Mouse (Mus musculus) small intestine, adult 2 months (tissue): ENCODE measurements around the gene Tpst1. TPM values are rescaled to one million over a fixed set of nuclear protein-coding genes. Genes with fewer than 3 reads are reported as not detected.
A peak's percentile ranks its signal among the peaks of the same experiment; 100 is the strongest.

ENCODE experiments used
- H3K27ac ChIP-seq: fragments of 200-500 bp; 2 replicates; pipeline ENCODE4 v1.5.1; 2012; ENCODE audit warnings: low read depth, low read length, control low read depth, inconsistent platforms; ENCODE audit not compliant: insufficient read depth
- H3K27me3 ChIP-seq: fragments of 200-500 bp; 2 replicates; pipeline ENCODE4 v1.6.1; 2012; ENCODE audit warnings: mild to moderate bottlenecking, moderate library complexity, low read length, inconsistent platforms; ENCODE audit not compliant: control insufficient read depth, insufficient read depth
- H3K36me3 ChIP-seq: fragments of 200-500 bp; 2 replicates; pipeline ENCODE4 v1.6.1; 2012; ENCODE audit warnings: mild to moderate bottlenecking, low read length, control low read depth, inconsistent platforms; ENCODE audit not compliant: control insufficient read depth, insufficient read depth
- H3K4me1 ChIP-seq: fragments of 200-500 bp; 2 replicates; pipeline ENCODE4 v1.6.1; 2012; ENCODE audit warnings: low read length, inconsistent platforms, mixed read lengths; ENCODE audit not compliant: control insufficient read depth, insufficient read depth, insufficient read length
- H3K4me3 ChIP-seq: fragments of 200-500 bp; 2 replicates; pipeline ENCODE4 v1.5.1; 2012; ENCODE audit warnings: low read depth, mild to moderate bottlenecking, control low read depth, inconsistent platforms, low read length, moderate library complexity
- CTCF ChIP-seq: fragments of 200-500 bp; IDR thresholded peaks from 2 replicates; pipeline ENCODE4 v1.5.1; 2012; ENCODE audit warnings: low read depth, mild to moderate bottlenecking, control low read depth, inconsistent platforms, low read length, moderate library complexity, mixed read lengths; ENCODE audit not compliant: insufficient replicate concordance, insufficient read length; ENCODE audit errors: extremely low read depth
- POLR2A ChIP-seq: fragments of 200-500 bp; IDR thresholded peaks from 2 replicates; pipeline ENCODE4 v1.6.1; 2012; ENCODE audit warnings: low read depth, mild to moderate bottlenecking, control low read depth, inconsistent platforms, low read length, moderate library complexity
- WGBS: fragments of 180-500 bp; shearing (Covaris S2); methylation state at CpG from one replicate; pipeline ENCODE4 v1.1.7; 2018; 5-methylcytosine and 5-hydroxymethylcytosine counted together
- polyA plus RNA-seq: library from polyadenylated mRNA; depleted of rRNA; stranded (reverse); fragments of >200 nt; gene quantifications from 2 replicates; pipeline ENCODE4 v1.2.3, GENCODE M21; 2012; rRNA removed

Gene Tpst1
- polyA plus RNA-seq: 4.4 and 4.8 TPM in 2 replicates

GRCm38 (mm10) chr5:130073026-130073425, at the start of gene Tpst1:
Tpst1 (plus strand) TSS chr5:130073326.
- no peak within 1 kb of the TSS for H3K4me3 ChIP-seq
- H3K36me3 ChIP-seq: no peaks in the 10 kb centered on the region
- H3K27me3 ChIP-seq: no peaks in the 10 kb centered on the region
- no peaks in the 10 kb centered on the region for H3K4me1 ChIP-seq
- 89% methylated on average over 6 of the region's 6 CpGs for WGBS
- TF ChIP-seq CTCF (no peak), POLR2A (no peak)
- no peak within 1 kb of the TSS for H3K27ac ChIP-seq

DNA sequence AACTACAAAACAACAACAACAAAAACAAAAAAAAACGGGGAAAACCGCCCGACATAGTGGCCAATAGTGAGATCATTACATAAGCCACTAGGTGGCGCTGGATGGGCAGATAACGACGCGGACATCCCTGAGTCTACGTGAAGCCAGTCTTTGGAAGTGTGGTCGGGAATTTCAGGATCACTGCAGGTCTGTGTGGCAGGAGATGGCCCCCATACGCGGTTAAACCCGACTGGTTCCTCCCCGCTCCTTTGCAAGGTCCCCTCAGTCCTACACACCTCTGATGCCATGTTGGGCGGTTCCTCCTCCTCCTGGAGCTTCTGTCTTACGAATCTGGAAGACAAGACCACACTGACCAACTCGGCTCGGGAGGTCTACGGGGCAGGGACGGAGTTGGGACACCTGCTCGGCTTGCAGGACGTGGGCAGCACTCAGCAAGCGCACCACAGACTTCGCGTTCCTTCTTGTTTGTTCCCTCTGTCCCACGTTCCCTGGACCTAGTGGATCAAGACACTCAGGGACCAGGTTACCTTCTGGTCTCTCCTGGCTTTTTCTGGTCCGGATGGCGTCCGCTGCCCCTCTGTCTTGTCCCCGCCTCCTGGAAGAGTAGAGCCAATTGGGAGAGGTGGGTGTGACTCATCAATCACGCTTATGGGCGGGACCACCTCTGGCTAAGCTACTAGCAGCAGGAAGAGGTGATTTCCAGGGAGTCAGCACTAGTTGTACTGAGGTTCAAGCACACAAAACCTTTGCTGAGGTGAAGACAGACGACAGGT, 49.2 kb upstream of the Tpst1 start:
- no peaks in the 10 kb centered on the region; the same call in 1 of the 2 replicates for H3K36me3 ChIP-seq
- H3K4me1 ChIP-seq: no peaks in the 10 kb centered on the region
- H3K27me3 ChIP-seq: no peaks in the 10 kb centered on the region
- peak overlapping the region; percentile 69 for H3K27ac ChIP-seq
- peak; percentile 10; the same call in 1 of the 2 replicates for TF ChIP-seq POLR2A
- peak; percentile 85; the same call in 1 of the 2 replicates for TF ChIP-seq CTCF
- WGBS: under 1% methylated on average over 32 of the region's 32 CpGs
- peak overlapping the region; percentile 70 for H3K4me3 ChIP-seq

DNA sequence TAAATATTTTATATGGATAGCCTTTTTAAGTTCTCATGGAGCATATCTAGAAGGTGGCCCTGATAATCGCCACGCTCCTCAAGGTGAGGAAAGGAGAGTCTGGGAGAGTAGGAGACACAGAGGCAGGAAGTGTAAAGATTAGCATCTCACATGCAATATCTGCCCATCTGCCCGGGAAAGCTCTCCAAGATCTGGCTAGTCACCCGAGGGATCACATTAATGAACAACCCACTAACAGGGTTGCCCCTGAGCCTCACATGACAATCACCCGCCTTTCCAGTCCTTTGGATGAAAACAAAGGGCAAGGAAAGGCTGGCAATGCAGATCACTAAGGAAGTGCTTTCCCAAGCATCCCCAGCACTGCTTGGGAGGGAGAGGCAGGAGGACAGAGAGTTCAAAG, 46.0 kb upstream of the Tpst1 start:
- 46% methylated on average over 5 of the region's 5 CpGs for WGBS
- H3K4me1 ChIP-seq: no peaks in the 10 kb centered on the region; the same call in none of the 2 replicates
- H3K27ac ChIP-seq: no peak overlapping the region
- H3K4me3 ChIP-seq: no peak overlapping the region
- no peak for TF ChIP-seq POLR2A
- TF ChIP-seq CTCF: no peak
- H3K27me3 ChIP-seq: no peaks in the 10 kb centered on the region
- no peaks in the 10 kb centered on the region for H3K36me3 ChIP-seq

- Histone ChIP-seq H3K27ac (no peak overlapping the region), H3K4me1 (no peaks in the 10 kb centered on the region; the same call in none of the 2 replicates), H3K27me3 (no peaks in the 10 kb centered on the region), H3K4me3 (no peak overlapping the region), H3K36me3 (no peaks in the 10 kb centered on the region)
- TF ChIP-seq CTCF (no peak), POLR2A (no peak)
- 80% methylated on average over 7 of the region's 7 CpGs for WGBS
Measured at GRCm38 (mm10) chr5:130027696-130028095, 45.4 kb upstream of the Tpst1 start.

DNA sequence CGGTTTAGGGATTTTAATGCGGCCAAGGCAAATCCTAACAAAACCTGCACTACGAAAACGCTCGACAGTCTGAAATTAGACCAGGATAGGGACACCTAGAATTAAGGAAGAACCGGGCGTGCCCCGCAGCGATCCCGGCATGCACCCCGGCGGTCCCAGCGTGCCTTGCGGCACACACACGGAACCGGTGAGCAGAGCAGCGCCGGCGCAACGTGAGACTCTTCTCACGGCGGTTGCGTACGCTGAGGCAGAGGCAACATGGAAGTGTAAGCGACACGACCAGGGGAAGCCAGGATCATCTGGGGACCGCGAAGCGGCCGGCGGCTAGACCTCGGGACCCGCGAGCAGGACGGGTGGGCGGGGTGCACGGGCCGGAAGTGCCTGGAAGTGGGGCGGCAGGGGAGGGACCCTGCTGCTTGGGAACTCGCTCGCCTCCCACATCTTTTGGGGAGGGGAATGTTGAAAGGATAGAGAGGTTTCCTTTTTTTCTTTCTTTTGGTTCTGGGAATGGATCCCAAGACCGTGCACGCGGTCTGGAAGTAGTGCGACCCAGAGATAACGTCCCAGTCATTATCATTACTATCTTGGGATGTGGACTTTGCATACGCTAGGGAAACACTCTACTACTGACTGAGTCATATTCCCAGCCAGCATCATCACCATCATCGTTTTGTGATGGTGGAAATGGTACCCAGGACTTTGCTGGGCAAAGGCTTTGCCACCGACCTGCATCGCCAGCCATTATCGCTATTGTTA, 43.8 kb upstream of the Tpst1 start, which contains the start of the genes Asl and Crcp:
TSS of gene Asl (minus strand) at position 106 of the 756 bp plus-strand sequence.
TSS of gene Crcp (plus strand) at position 149 of the 756 bp plus-strand sequence.
- no peaks in the 10 kb centered on the region; the same call in none of the 2 replicates for H3K4me1 ChIP-seq
- TF ChIP-seq CTCF: no peak
- H3K27ac ChIP-seq: peak within 1 kb of the TSS; percentile 65
- H3K4me3 ChIP-seq: peak within 1 kb of the TSS; percentile 79
- no peaks in the 10 kb centered on the region for H3K36me3 ChIP-seq
- H3K27me3 ChIP-seq: no peaks in the 10 kb centered on the region
- 2% methylated on average over 51 of the region's 51 CpGs for WGBS

- TF ChIP-seq POLR2A: no peak
- no peak for TF ChIP-seq CTCF
- no peak overlapping the region for H3K27ac ChIP-seq
- no peaks in the 10 kb centered on the region; the same call in none of the 2 replicates for H3K4me1 ChIP-seq
- H3K4me3 ChIP-seq: no peak overlapping the region
- no peaks in the 10 kb centered on the region for H3K27me3 ChIP-seq
- peaks cover 10% of the 10 kb centered on the region for H3K36me3 ChIP-seq
- WGBS: 92% methylated on average over 19 of the region's 19 CpGs
Measured at GRCm38 (mm10) chr5:130031410-130032390, 41.4 kb upstream of the Tpst1 start.
